Mouse (Mus musculus) layer of hippocampus, adult 9-11 months (tissue): ENCODE results near the gene Cdk18.
"Not testable (repeated sequence)": the region's sequence is repeated elsewhere in the genome, so short reads cannot be mapped to it uniquely, and the experiment has no call there.

ENCODE experiments used
- DNase-seq: peaks from one replicate; pipeline ENCODE4 v3.0.0; 2022

Cdk18 gene

GRCm38 (mm10) chr1:132139416-132139864, at the start of gene Cdk18:
Cdk18 (minus strand) TSS chr1:132139684.
- peak; percentile 70 for DNase-seq

- no peak for DNase-seq
Observed at GRCm38 (mm10) chr1:132189231-132189630, 49.7 kb upstream of the Cdk18 start.

- DNase-seq = no peak
Observed at GRCm38 (mm10) chr1:132188442-132189066, 49.1 kb upstream of the Cdk18 start.

GRCm38 (mm10) chr1:132186303-132186702, 46.8 kb upstream of the Cdk18 start:
- DNase-seq = peak; percentile 66

GRCm38 (mm10) chr1:132171619-132172018, 32.1 kb upstream of the Cdk18 start:
- no peak for DNase-seq

GRCm38 (mm10) chr1:132170698-132171097, 31.2 kb upstream of the Cdk18 start:
- DNase-seq = no peak

- no peak for DNase-seq
Observed at GRCm38 (mm10) chr1:132168115-132168767, 28.8 kb upstream of the Cdk18 start.

- DNase-seq = no peak
Observed at GRCm38 (mm10) chr1:132165859-132166258, 26.4 kb upstream of the Cdk18 start.

GRCm38 (mm10) chr1:132164780-132165518, 25.5 kb upstream of the Cdk18 start:
- DNase-seq = no peak

GRCm38 (mm10) chr1:132162618-132163017, 23.1 kb upstream of the Cdk18 start:
- DNase-seq = not testable (repeated sequence)

- no peak for DNase-seq
Observed at GRCm38 (mm10) chr1:132161211-132161880, 21.9 kb upstream of the Cdk18 start.

GRCm38 (mm10) chr1:132159681-132160080, 20.2 kb upstream of the Cdk18 start:
- DNase-seq = no peak

- DNase-seq = no peak
Observed at GRCm38 (mm10) chr1:132158741-132159140, 19.3 kb upstream of the Cdk18 start.

GRCm38 (mm10) chr1:132157808-132158207, 18.3 kb upstream of the Cdk18 start:
- no peak for DNase-seq

- DNase-seq = peak; percentile 66
Observed at GRCm38 (mm10) chr1:132157016-132157781, 17.7 kb upstream of the Cdk18 start.

- peak; percentile 65 for DNase-seq
Observed at GRCm38 (mm10) chr1:132155737-132156136, 16.3 kb upstream of the Cdk18 start.

GRCm38 (mm10) chr1:132153691-132154090, 14.2 kb upstream of the Cdk18 start:
- no peak for DNase-seq

- DNase-seq = no peak
Observed at GRCm38 (mm10) chr1:132153086-132153690, 13.7 kb upstream of the Cdk18 start.

GRCm38 (mm10) chr1:132151908-132152307, 12.4 kb upstream of the Cdk18 start:
- DNase-seq = no peak

GRCm38 (mm10) chr1:132150817-132151601, 11.5 kb upstream of the Cdk18 start:
- DNase-seq = no peak

GRCm38 (mm10) chr1:132150171-132150570, 10.7 kb upstream of the Cdk18 start:
- DNase-seq = no peak
